Mouse (Mus musculus) bone marrow, adult 2 months (tissue): ENCODE data around the gene Lrrc8d. TPM values are rescaled to one million over a fixed set of nuclear protein-coding genes. Genes with fewer than 3 reads are reported as not detected.

Experiments
- H3K27ac ChIP-seq: fragments of 200-500 bp; 2 replicates; pipeline ENCODE4 v1.5.1; 2012; ENCODE audit warnings: low read depth, mild to moderate bottlenecking, control low read depth, inconsistent platforms, low read length; ENCODE audit not compliant: control insufficient read depth, poor library complexity, insufficient read depth
- H3K4me1 ChIP-seq: fragments of 200-500 bp; 2 replicates; pipeline ENCODE4 v1.6.1; 2011; ENCODE audit warnings: low read length; ENCODE audit not compliant: control insufficient read depth, insufficient read depth
- H3K4me3 ChIP-seq: fragments of 200-500 bp; replicated peaks from 2 replicates; pipeline ENCODE3; 2011; ENCODE audit warnings: mild to moderate bottlenecking, low read depth, low read length, control low read depth; ENCODE audit not compliant: control insufficient read depth
- CTCF ChIP-seq: fragments of 200-500 bp; IDR thresholded peaks from 2 replicates; pipeline ENCODE4 v1.5.1; 2011; ENCODE audit warnings: low read length, control low read depth; ENCODE audit not compliant: control insufficient read depth, insufficient read depth
- POLR2A ChIP-seq: fragments of 200-500 bp; IDR thresholded peaks from 2 replicates; pipeline ENCODE4 v1.6.1; 2011; ENCODE audit warnings: low read depth, mild to moderate bottlenecking, control low read depth, low read length, borderline replicate concordance; ENCODE audit not compliant: control insufficient read depth
- WGBS: fragments of 180-500 bp; shearing (Covaris S2); methylation state at CpG from one replicate; pipeline ENCODE4 v1.1.7; 2018; 5-methylcytosine and 5-hydroxymethylcytosine counted together
- polyA plus RNA-seq: library from polyadenylated mRNA; stranded (reverse); fragments of >200 nt; gene quantifications from 2 replicates; pipeline ENCODE4 v1.2.4, GENCODE M21; 2011; ENCODE audit warnings: low replicate concordance; ENCODE audit not compliant: missing spikeins, insufficient read depth, insufficient read length

Gene Lrrc8d
- polyA plus RNA-seq, 1 experiment: 20.5 TPM

DNA sequence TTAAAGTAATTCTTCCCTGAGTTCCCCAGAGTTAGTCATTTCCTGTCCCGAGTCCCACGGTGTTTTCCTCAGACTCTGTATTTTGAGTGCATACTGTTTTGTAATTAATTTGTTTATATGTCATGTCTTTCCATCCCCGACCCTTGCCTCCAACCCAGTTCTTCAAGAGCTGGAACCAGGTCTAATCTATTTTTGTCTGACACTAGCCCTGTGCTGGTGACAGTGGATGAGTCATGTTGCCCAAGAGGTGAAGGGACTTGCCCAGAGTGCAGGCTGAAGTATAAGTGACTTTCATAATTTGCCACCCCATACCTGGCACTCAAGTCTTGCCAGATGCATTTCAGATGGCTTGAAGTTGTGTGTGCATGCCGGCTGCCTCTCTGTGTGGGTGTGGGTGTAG, 98.7 kb downstream of the Lrrc8d start:
- TF ChIP-seq CTCF (no peak), POLR2A (no peak)
- 63% methylated on average over 4 of the region's 4 CpGs for WGBS
- Histone ChIP-seq H3K4me1 (peaks cover 1% of the 10 kb centered on the region; the same call in 1 of the 2 replicates), H3K4me3 (no peak overlapping the region), H3K27ac (no peak overlapping the region)

- peaks cover 1% of the 10 kb centered on the region; the same call in 1 of the 2 replicates for H3K4me1 ChIP-seq
- TF ChIP-seq CTCF (no peak), POLR2A (no peak)
- no peak overlapping the region for H3K27ac ChIP-seq
- no peak overlapping the region for H3K4me3 ChIP-seq
- WGBS: 39% methylated on average over 13 of the region's 13 CpGs
Measured at GRCm38 (mm10) chr5:105799850-105800635, 100.3 kb downstream of the Lrrc8d start.

DNA sequence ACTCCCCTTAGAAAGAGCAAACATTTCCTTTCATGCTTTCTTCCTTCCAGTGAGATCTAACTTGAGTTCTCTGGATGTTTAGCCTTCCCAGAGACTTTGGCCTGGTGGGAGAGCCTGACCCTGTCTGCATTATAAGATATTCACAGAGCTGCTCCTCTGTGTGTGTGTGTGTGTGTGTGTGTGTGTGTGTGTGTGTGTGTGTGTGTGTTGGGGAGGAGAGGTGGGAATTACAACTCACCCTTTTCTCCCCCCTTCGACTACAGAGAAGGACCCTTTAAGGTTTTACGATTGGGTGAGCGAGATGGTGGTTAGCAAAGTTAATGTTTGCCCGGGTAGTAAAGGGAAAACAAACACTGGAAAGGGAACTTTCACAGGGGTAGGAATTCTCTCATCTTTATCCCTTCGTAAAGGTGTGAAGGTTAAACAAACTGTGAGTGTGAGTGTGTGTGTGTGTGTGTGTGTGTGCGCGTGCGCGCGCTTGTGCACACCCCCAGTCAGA, 101.3 kb downstream of the Lrrc8d start:
- Histone ChIP-seq H3K4me1 (peaks cover 1% of the 10 kb centered on the region; the same call in 1 of the 2 replicates), H3K4me3 (no peak overlapping the region), H3K27ac (no peak overlapping the region)
- TF ChIP-seq CTCF: no peak
- TF ChIP-seq POLR2A: no peak
- WGBS: 89% methylated on average over 10 of the region's 10 CpGs

DNA sequence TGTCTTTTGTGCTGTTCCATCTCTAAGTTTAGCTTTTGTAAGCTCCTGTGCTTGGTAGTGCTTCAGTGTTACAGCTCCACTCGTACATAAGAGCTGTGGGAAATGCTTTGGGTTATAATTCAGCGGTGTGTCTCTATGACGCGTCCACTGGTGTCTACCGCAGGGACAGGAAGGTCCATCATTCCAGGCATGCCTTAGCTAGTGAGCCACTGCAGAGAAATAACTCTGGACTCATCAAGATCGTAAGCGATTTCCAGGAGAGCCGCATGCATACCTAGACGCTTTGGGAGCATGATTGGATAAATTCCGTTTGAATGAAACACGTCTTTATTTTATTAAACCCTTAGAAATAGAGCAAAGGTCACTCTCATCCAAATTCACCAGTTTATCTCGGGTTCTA, 106.2 kb downstream of the Lrrc8d start:
- no peaks in the 10 kb centered on the region; the same call in 1 of the 2 replicates for H3K4me1 ChIP-seq
- no peak overlapping the region for H3K27ac ChIP-seq
- no peak overlapping the region for H3K4me3 ChIP-seq
- no peak for TF ChIP-seq CTCF
- TF ChIP-seq POLR2A: no peak
- 93% methylated on average over 12 of the region's 12 CpGs for WGBS

DNA sequence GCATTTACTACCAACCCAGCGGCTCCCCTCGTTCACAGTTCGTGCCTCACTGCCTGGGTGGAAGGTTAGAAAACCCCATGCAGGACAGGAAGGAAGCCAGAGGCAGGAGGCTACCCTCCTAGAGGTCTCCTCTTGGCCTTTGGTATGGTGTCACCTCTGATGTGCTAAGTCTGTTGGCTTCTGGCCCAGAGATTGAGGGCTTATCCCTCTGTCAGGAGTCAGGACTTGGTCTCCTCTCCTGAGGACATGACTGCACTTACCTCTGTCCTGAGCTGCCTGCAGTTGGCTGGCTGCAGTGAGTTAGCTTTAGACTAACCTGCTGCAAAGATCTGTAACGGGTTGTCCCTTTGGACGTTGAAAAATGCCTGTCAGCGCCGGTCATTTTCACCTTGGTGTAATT, 107.7 kb downstream of the Lrrc8d start:
- WGBS: 50% methylated on average over 7 of the region's 7 CpGs
- H3K4me3 ChIP-seq: no peak overlapping the region
- no peak overlapping the region for H3K27ac ChIP-seq
- no peaks in the 10 kb centered on the region; the same call in 1 of the 2 replicates for H3K4me1 ChIP-seq
- TF ChIP-seq POLR2A: no peak
- TF ChIP-seq CTCF: no peak

GRCm38 (mm10) chr5:105809056-105809455, 109.3 kb downstream of the Lrrc8d start:
- TF ChIP-seq POLR2A (no peak), CTCF (no peak)
- Histone ChIP-seq H3K4me1 (no peaks in the 10 kb centered on the region; the same call in 1 of the 2 replicates), H3K4me3 (no peak overlapping the region), H3K27ac (no peak overlapping the region)
- WGBS: 88% methylated on average over 11 of the region's 11 CpGs

DNA sequence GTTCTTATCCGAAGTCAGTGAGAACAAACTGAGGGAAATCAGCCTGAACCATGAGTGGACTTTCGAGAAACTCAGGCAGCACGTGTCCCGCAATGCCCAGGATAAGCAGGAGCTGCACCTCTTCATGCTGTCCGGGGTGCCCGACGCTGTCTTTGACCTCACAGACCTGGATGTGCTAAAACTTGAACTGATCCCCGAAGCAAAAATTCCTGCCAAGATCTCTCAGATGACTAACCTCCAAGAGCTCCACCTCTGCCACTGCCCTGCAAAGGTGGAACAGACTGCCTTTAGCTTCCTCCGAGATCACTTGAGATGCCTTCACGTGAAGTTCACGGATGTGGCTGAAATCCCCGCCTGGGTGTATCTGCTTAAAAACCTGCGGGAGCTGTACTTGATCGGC, 113.3 kb downstream of the Lrrc8d start:
- no peak overlapping the region for H3K27ac ChIP-seq
- TF ChIP-seq CTCF (no peak), POLR2A (no peak)
- WGBS: 94% methylated on average over 14 of the region's 14 CpGs
- no peaks in the 10 kb centered on the region; the same call in 1 of the 2 replicates for H3K4me1 ChIP-seq
- H3K4me3 ChIP-seq: no peak overlapping the region

DNA sequence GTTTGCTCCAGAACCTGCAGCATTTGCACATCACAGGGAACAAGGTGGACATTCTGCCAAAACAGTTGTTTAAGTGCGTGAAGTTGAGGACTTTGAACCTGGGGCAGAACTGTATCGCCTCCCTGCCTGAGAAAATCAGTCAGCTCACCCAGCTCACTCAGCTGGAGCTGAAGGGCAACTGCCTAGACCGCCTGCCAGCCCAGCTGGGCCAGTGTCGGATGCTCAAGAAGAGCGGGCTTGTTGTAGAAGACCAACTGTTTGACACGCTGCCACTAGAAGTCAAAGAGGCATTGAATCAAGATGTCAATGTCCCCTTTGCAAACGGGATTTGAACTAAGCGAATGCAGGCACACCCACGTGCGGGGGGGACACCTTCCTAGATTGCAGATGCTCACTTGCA, 114.2 kb downstream of the Lrrc8d start:
- Histone ChIP-seq H3K4me3 (no peak overlapping the region), H3K4me1 (no peaks in the 10 kb centered on the region; the same call in 1 of the 2 replicates), H3K27ac (no peak overlapping the region)
- 85% methylated on average over 10 of the region's 10 CpGs for WGBS
- no peak for TF ChIP-seq POLR2A
- TF ChIP-seq CTCF: no peak

DNA sequence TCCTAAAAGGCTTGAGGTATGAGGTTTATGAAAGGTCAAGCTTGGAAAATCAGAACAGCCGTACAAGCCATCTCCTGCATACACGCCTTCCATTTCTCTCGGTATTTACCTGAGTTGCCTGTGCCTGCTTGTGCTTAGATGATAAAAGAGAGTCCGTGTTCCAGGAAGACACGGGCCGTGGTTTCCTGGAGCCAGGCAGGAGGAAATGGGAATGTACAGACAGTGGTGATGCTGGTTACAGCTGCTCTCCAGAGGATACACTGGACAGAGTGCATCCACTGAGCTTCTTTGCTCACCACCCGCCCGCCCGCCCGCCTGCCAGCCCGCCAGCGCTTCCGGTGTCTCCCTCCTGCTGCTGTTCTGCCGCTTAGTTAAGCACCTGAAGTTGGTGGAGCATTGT, 116.3 kb downstream of the Lrrc8d start:
- no peaks in the 10 kb centered on the region; the same call in 1 of the 2 replicates for H3K4me1 ChIP-seq
- H3K27ac ChIP-seq: no peak overlapping the region
- no peak overlapping the region for H3K4me3 ChIP-seq
- 86% methylated on average over 14 of the region's 14 CpGs for WGBS
- TF ChIP-seq CTCF (no peak), POLR2A (no peak)
